Mouse (Mus musculus): ENCODE measurements around the gene Lrfn3.

Lrfn3 gene

DNA sequence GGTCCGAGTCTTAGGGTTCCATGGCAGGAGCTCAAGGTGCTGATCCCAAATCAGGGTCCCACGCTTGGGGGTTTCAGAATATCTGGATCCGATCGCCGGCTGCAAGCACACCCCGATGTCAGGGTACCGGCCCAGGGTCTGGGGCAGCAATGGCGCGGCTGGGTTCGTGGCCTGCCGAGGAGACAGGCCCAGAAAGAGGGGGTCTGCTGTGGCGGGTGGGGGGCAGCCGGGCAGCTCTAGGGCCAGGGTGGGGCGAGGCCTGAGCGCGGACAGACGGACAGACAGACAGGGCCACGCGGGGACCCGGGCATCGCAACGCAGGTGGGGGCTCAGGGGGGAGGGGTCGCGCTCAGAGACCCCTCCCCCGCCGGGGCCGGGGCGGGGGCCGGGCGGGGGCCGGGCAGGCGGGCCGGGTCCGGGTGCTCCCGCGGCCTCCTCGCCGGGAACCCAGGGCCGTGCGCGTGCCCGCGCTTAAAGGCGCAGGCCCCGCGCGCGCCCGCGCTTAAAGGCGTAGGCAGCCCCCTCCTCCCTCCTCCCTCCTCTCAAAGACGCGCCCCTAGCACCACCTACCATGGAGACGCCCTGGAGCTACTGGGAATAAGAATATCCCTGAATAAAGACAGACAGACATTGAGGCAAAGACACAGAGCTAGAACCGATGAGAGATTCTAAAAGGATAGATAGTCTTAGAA is at the start of gene Lrfn3:
TSS of gene Lrfn3 (minus strand) at position 121 of the 692 bp plus-strand sequence.
- 1% methylated on average over 52 of the region's 55 CpGs for WGBS

DNA sequence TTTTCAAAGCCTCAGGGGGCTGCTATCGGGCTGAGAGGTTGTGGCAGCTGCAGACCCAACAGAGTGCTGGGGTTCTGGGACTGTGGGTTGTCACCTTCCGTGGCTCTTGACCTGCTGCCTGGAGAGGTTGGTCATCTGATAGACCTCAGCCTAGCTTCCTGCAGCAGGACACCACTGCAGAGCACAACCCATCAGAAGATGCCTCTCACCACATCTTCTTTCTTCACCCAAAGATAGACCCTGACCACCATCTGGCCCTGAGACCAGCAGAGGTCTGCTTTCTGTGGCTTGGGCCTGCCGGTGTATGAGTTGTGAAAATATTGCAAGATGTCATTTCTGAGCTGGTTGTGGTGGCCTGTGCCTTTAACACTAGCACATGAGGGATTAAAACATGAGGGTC is 48.5 kb upstream of the Lrfn3 start:
- WGBS: 91% methylated on average over 3 of the region's 3 CpGs

DNA sequence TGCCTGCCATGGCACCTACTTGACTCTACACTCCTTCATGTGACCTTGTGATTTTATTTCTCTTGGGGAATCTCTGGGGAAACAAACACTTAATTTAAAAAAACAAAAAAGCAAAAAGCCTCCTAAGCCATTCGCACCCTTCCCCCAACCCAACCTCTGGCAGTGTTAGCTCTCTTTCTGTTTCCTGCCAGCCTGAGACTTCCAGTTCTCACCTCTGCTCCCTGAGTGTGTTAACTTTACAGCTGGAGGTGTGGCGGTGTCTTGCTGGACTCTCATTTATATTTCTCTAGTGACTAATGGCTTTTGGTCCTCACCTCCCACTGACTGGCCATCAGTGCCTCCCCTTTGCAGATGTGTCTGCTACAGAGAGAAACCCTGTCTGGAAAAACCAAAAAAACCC is 47.2 kb upstream of the Lrfn3 start:
- 86% methylated on average over 2 of the region's 2 CpGs for WGBS

DNA sequence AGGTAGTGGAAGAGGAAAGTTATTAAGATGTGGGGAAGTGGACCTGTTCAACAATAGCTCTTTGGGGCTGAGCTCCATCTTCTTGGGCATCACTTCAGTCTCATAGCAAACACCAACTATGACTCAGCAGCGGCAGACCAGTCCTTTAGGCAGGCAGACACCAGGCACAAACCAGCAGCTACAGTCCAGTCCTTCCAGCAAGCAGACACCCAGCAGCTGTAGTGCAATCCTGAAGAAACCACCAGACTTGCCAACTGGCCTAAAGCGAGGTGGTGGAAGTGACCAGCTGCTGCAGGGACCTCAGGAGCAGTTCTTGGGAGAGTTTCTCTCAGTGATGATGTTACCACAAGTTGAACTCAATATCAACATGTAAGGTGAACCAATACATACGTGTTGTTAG is 46.1 kb upstream of the Lrfn3 start:
- 77% methylated on average over 3 of the region's 3 CpGs for WGBS

DNA sequence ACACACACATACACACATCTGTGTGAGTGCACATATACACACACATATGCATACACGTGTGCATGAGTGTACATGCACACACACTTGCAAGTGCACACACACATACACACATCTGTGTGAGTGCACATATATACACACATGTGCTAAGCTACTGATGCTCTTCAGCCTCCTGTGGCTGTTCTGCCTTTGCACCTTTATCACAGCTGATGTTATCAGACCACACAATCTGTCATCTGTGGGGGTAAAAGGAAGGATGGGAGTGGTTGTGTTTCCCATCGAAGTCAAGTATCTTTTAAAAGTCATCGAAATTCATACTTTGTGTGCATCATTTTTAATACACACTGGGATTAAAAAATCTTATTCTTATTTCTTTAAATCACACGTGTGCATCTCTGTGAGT is 39.8 kb upstream of the Lrfn3 start:
- 72% methylated on average over 4 of the region's 4 CpGs for WGBS

DNA sequence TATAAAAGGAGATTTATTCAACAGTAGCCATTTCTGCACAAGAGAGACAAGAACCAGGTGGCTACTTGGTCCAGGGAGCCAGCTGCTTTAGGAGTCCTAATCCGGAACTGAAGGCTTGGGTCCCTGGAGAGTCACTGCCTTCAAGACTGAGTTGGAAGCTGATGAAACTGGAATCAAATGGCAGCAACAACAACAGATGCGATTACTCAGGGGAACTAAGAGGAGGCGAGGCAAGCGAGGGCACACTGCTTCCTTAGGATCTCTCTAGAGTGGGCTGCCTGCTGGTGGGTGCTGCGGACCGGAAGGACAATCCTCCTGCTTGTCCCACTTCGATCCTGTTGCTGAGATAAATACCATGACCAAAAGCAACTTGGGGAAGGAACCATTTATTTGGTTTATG is 37.1 kb upstream of the Lrfn3 start:
- WGBS: 47% methylated on average over 7 of the region's 7 CpGs

DNA sequence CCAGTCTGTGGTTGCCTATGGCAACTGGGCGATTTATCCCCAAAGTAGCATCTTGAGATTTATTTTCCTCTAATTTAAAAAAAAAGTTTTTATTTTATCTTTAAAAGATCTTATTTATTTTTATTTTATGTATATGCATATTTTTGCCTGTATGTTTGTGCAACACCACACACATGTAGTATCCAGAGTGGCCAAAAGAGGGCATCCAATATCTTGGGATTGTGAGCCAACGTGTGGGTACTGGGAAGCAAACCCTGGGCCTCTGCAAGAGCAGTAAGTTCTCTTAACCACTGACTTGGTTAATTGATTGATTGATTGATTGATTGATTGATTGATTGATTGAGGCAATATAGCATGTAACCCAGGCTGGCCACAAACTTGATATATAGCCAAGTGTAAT is 32.3 kb upstream of the Lrfn3 start:
- 49% methylated on average over 2 of the region's 2 CpGs for WGBS

DNA sequence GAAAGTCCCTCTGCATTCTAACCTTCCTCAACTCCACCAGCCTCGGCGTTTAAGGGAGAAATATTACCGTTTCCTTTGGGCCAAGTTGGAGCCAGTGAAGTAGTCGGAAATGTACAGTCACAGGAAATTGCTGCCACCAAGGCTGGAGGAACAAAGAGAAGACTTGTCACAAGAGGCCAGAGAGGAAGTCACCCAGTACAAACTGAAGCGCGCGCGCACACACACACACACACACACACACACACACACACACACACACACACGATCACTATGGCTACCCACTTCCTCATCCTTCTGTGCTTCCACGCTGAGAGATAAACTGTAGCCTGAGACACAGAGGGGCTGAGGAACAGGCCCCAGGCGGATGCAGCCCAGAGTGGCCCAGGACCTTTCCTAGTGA is 31.8 kb upstream of the Lrfn3 start:
- WGBS: 42% methylated on average over 11 of the region's 11 CpGs

DNA sequence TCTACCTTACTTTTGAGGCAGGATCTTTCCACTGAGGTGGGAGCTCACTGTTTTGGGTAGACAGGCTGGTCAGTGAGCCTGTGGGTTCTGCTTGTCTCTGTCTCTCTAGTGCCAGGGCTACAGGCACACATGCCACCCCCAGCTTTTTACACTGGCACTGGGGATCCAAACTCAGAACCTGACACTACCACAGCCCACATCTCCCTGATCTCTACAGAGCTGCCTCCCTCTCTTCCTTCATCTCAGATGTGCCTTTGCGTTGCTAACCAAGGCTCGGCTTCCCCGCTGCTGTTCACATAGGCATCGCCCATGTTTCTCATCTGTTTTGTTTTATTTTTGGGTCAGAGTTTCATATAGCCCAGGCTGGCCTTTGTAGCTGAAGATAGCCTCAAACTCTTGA is 31.1 kb upstream of the Lrfn3 start:
- 56% methylated on average over 4 of the region's 4 CpGs for WGBS

DNA sequence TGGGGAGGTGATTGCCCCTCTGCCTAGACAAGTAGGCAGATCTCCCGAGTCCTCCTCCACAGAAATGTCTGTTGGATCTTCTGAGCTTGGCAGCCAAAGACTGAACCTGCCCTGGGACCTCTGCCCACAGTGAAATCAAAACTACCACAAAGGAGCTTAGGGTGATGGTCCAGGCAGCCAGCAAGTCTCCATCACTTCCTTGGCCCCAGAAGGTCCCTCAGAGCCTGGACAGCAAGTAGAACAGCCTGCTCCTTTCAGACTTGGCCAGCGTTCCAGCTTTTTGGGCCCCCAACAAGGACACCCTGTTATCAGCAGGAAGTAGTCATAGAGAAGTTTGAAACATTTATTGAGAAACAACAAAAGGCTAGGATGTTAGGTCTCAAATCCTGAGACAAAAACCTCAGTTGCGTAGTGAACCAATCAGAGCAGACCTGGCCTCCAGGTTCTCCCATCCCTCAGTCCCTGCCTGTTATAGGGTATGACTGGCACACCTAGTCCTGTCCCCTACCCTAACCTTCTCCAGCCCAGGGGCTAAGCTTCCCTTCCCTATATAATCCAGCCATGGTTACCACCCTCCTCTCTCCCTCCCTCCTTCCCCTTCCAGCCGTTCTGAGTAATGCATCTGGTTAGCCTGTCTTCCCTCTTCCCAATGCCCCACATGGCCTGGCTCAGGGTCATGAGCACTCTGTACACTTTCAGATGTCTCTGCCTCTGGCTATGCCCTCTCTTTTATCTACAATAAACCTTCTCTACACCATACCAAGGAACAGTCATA is 30.4 kb upstream of the Lrfn3 start:
- WGBS: 70% methylated on average over 4 of the region's 4 CpGs

DNA sequence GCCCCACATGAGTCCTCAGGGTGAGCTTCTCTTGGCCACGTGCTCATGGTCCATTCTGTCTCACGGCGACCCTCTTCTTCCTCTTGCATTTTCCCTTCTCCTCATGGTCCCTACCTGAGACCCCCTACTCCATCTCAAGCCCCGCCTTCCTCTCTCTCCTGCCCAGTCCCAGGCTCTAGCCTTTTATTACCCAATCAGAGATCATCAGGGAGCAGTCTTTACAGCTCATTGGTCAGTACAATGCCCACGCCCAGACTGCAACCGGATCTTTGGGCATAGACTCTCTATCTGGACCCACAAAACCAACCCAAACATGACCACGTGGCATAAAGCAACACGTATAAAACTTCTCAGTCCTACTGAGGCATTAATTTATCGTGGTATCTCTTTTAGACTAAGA is 21.5 kb upstream of the Lrfn3 start:
- 84% methylated on average over 9 of the region's 9 CpGs for WGBS

DNA sequence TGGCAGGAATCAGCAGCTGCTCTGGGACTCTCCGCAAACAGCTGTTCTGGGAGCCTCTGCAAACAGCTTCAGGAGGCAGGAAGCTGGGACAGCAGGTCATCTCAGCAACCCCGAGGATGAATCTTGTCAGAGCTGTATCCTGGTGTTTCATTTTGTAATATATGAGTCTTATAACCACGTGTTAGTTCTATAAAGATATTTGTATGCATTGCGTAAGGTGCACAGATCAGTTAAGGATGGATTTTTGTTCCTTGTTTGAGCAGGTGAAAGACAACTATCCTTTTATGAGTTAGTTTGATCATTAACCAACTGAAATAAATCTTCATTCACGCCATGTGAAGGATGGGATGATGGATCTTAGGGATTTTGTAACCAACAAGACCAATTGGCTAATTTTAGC is 17.5 kb upstream of the Lrfn3 start:
- WGBS: 61% methylated on average over 5 of the region's 5 CpGs

DNA sequence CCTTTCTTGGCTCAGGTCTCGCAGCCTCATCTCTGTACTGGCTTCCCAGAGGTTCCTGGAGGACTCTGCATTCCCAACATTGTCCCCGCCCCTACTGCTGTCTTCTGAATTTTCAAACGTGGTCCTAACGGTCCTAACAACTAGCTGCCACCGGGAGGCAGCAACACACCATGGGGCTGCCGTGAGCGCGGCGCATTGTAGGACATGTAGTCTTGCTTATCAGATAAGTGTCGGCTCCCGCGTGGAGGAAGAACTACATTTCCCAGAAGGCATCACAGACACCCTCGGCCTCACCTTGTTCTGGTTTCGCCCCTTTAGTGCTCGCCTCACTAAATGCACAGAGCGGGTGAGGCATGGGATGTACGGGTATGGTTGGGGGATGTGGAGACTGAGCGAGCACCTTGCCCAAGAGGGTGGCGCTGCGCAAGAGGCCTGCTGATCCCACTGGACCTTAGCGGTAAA is 11.0 kb upstream of the Lrfn3 start:
- under 1% methylated on average over 21 of the region's 21 CpGs for WGBS

DNA sequence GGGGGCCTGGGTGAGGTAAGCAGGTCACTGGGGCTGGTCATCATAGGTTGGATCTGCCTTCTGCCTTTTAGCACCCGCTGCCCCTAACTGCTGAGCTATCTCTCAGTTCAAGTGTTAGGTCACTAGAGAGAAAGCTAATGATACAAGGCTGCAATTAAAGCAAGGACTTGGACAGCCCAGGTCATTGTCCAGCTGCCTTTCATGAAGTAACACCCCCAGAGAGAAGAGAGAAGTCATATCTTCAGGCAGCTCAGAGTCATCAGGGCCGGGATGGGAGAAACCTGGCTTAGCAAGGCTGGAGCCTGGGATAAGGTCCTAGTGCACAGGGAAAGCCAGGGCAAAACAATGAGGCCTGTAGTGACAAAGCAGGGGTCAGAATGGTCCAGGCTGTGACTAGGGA is 4.9 kb upstream of the Lrfn3 start:
- WGBS: 88% methylated on average over 2 of the region's 2 CpGs

DNA sequence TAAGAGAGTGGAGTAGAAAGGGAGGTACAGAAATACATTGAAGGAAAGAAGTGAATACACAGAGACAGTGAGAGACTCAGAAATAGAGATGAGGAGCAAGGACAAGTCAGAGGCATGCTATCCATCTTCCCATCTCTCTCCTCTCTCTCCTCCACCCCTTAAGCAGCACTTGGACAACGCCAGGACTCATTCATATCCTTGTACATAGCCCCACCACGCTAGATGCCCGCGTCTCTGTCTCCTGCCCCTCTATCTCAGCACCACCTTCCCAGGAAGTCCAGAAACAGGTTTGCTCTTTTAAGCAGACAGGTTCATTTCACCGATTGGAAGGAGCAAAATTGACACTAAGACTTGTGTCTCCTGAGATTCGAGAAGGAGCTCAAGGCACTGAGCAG is 769 bp upstream of the Lrfn3 start:
- 34% methylated on average over 6 of the region's 6 CpGs for WGBS

DNA sequence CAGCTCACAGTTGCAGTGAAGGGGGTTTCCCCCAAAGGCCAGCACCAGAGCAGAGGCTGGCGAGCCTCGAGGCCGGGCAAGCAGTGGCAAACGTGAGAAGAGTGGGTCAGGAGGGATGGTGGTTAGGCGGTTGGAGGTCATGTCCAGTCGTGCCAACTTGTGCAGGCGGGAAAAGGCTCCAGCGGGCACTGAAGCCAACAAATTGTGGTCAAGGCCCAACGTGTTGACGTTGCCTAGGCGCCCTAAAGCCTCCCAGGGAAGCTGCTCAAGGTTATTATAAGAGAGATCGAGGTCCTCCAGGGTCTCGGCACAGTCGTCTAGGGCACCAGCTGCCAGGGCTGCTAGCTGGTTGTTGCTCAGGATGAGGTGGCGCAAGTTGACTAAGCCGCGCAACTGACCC is 2.5 kb downstream of the Lrfn3 start:
- 91% methylated on average over 17 of the region's 17 CpGs for WGBS

DNA sequence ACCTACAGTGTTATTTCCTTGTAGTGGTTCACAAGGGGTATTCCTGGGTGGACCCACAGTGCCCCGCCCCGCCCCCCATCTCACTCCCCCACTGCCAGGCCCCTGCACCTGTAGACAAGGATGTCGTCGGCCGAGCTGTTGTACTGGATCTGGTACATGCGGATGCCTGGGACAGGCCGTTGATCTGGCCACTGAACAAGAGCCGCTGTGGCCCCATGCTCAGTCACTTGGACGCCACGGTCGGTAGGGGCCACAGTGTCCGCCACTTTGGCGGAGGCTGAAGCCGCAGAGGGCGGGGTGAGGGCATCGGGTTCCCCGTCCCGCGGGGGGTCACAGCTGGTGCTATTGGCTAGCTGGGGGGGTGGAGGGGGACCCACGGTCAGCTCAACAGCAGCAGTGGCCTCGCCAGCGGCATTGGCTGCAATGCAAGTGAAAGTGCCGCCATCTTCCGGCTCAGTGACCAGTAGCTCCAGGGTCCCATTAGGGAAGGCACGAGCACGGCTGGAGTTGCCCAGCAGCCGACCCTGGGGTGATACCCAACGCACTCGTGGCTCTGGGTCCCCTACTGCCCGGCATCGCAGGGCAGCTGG is 3.2 kb downstream of the Lrfn3 start:
- 88% methylated on average over 31 of the region's 31 CpGs for WGBS

DNA sequence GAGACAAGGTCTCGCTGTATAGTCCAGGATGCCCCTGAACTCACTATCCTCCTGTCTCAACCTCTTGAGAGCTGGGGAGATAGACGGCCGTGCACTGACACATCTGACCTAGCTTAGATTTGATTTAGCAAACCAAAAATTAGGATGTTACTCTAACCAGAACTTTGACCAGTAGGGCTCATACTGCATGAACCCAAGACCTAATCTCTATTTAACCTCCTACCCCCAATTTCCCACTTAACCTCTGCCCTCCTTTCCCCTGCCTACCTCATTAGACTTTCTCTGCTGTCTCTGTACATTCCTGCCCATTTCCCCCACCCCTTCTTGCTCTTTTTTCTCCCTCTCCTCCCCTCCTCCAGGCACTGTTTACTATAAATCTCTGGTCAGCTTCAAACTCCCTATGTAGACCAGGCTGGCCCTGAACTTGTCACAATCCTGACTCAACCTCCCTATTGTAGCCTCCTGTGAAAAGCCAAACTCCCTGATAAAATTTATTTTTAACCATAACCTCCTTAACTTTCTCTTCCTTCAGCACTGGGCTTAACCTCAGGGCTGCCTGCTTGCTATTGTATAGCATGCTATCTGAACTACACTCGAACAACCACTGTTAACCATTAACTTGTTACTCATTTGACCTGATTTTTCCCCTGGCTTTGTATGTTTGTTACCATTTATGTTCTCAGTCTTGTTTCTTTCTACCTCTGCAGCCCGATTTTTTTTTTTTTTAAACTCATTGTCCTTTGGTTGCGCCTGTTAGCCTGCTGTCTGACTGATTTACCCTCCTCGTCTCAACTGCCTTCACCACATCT is 4.0 kb downstream of the Lrfn3 start:
- WGBS: 81% methylated on average over 7 of the region's 7 CpGs

DNA sequence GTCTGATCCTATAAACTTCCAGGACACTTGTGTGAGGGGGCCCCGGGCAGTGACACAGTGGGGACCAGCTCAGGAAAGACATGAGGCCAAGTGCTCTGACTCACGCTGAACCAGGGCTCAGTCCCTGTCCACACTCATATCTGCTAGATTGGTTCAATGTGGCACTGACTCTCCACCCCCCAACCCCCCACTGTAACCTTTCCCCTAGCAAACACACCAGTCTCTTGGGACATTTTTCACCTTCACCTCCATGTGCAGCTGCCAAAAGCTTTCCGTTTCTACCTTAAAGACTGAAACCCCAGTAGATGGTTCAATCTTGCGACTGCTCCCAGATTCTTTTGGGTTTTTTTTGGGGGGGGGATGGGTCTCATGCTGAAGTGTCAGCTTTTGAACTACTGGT is 8.5 kb downstream of the Lrfn3 start:
- WGBS: 82% methylated on average over 4 of the region's 4 CpGs

DNA sequence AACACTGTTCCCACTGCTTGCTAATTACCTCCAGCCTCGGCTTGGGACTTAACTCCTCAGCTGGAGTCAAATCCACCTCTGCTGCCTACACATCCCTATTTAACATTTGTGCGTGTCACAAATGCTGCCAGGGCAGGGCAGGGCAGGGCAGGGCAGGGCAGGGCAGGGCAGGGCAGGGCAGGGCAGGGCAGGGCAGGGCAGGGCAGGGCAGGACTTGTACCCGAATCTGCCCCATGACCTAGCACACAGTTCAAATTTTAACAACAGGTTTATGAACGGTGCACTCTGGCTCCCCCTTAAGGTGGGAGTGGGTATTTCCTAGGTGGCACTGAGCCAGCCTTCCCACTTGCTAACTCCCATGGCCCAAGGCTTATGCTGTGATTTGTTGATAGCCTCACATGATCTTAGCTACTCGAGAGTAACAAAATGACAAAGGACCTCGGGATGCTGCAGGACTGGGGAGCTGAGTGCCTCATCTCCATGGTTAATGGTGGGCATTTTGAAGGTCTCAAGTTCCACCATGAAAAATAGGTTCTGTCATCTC is 9.2 kb downstream of the Lrfn3 start:
- WGBS: 5% methylated on average over 6 of the region's 6 CpGs

DNA sequence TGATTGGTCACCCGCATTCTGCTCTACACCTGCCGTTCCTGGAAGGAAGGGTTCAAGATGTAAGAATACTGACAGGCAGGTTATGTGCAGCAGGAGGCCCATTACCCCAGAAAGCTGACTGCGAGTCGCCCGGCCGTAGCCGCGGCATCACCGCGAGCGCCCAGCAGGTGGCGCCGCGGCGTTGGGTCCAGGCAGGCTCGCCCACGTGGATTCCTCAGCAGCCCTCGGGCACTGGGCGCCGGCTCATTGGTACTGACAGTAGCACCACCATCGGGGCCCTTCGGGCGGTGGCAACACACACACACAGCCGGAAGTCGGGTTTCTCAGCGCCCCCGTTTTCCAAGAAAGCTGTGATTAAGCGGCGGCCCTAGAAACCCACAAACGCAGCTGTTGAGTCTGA is 14.7 kb downstream of the Lrfn3 start:
- 2% methylated on average over 30 of the region's 30 CpGs for WGBS

Data from cerebral cortex, adult 2 months (tissue).